Mouse (Mus musculus) NIH3T3 (cell line): ENCODE results near the gene Fhl5.
A peak's percentile ranks its signal among the peaks of the same experiment; 100 is the strongest.
"Not testable (repeated sequence)": the region's sequence is repeated elsewhere in the genome, so short reads cannot be mapped to it uniquely, and the experiment has no call there.

Source experiments
- DNase-seq: peaks from one replicate; pipeline ENCODE4 v3.0.0-alpha.2; 2012; ENCODE audit warnings: low read depth

Fhl5 gene

DNA sequence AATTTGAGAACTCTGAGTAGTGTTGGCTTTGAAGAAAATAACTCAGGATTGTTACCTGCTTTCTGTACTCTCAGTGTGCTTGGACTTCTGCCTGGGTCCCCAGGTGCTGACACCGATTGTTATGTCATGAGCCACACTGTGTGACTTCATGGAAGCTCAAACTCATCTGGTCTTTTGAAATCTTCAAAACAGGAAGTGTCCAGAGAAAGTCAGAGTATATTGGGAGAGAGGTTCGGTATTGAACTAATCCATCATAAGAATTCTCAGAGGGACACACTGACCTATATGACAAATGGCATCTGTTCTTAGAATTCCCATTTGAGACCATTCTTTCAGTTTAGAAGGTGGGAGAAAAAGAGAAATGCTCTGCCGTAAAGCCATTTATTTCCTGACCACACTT lies at the start of gene Fhl5:
TSS of gene Fhl5 (minus strand) at position 101 of the 400 bp plus-strand sequence.
- no peak for DNase-seq

DNA sequence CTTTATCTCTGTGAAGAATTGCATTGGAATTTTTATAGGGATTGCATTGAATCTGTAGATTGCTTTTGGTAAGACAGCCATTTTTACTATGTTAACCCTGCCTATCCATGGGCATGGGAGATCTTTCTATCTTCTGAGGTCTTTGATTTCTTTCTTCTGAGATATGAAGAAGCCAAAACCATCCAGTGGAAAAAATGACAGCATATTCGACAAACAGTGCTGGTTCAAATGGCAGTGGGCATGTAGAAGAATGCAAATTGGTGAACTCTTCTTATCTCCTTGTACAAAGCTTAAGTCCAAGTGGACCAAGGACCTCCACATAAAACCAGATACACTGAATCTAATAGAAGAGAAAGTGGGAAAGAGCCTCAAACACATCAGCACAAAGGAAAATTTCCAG lies 42.3 kb upstream of the Fhl5 start:
- DNase-seq = not testable (repeated sequence)

DNA sequence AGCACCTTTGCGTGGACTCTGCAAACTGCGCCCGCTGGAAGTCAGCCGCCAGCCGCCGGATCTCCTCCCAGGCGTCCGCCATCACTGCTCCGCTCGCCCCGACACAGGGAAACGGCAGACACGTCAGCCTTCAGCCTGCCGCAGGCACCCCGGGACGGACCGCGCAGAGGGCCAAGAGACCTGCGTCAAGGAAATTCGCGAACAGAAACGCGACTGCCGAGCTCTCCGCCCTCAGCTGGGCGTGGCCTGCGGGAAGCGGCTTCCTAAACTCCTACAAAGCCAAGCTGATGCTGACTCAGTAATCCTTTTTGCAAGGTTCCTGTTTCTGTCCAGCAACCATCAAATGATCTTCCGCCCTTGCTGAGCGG lies 39.0 kb upstream of the Fhl5 start, which contains the start of gene Ufl1:
TSS of gene Ufl1 (minus strand) at position 151 of the 368 bp plus-strand sequence.
- peak; percentile 96 for DNase-seq

DNA sequence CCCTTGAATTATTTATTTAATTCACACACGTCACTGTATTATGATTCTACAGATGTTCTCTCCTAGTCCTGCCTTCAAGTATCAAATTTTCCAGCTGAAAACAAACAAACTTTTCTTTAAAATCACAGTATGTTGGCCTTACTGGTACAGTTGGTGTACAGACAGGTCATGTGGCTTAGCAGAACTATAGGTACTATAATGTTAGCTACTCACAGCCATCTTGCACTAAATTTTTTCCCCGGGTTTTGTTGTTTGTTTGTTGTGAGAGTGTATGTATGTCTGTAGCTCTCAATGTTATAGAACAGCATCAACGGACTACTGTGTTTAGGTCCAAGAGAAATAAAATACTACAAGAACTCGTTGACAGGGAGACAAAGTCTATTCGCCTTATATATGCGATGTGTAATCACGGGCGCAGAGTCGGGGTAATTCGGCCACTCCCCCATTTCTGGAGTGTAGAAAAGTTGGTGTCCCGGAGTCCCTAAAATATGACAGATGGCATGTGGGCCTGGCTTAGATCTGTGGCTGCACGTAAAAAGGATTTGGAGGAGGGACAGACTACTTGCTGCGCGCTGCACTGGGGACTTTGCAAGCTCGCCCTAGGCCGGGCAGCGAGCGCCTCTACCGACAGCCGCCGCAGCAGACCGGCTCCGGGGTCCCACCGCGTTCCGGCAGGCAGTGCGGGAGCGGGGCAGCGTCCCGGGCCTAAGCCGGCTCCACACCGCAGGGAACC lies 38.4 kb upstream of the Fhl5 start:
- no peak for DNase-seq

DNA sequence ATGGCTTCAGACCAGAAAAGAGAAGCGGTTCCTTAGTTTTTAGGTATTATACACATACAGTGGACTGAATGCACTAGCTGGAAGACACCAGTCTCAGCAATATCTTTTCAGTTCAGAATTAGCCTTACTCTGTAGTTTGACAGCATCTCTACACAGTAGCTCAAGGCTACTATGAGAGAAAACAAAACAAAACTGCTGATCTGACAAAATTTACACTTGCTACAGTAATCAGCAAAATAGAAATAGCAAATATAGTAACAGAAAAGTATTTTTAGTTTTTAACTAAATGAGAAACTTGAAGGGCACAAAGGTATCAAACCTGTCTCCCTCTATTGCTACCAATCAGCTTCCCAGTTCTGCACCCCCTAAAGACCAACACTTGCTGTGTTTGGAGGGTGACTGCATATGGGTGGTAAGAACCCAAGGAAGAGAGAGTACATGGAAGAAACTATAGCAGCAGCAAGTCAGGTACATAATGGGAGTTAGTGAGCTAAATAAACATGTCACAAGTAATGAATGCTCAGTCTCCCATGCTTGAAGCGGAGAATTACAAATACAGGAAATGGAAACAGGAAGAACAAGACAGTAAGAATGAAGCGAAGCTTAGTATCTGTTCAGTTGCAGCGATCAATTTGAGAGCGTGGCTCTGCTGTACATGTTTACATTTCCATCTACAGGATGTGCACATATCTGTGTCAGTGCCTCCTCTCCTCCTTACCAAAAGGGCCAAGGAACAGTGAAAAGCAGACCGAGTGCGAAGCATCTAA lies 30.4 kb upstream of the Fhl5 start:
- DNase-seq = no peak

DNA sequence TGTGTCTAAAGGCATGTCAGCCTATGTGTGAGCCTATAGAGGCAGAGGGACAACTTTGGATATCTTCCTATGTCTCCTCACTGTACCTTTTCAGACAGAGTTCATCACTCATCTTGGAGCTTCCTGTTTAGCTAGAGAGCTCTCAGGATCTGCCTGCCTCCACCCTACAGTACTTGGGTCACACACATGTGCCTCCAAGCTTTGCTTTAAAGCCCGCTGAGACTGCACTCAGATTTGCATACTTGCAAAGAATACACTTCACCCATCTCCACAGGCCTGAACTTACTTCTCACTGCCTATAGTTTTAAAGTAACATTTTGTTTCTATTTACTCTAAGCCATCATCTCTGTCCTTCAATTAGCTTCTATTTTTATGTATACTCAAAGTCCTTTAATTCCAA lies 29.2 kb upstream of the Fhl5 start:
- no peak for DNase-seq

DNA sequence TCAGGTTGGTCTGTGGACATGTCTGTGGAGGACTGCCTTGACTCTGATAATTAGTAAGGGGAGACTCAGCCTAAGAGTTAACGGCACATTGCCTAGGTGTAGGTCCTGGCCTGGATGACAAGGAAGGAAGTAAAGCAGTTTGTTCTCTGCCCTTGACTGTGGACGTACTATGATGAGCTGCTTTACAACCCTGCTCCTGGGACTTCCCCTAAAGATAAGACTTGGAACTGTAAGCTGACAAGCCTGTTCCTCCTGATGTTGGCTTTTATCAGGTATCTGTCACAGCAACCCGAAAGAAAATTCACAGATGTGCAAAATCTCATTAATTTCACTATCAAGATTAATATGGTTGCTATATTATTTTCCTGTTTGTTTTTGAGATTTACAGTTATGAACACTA lies 24.5 kb upstream of the Fhl5 start:
- no peak for DNase-seq

DNA sequence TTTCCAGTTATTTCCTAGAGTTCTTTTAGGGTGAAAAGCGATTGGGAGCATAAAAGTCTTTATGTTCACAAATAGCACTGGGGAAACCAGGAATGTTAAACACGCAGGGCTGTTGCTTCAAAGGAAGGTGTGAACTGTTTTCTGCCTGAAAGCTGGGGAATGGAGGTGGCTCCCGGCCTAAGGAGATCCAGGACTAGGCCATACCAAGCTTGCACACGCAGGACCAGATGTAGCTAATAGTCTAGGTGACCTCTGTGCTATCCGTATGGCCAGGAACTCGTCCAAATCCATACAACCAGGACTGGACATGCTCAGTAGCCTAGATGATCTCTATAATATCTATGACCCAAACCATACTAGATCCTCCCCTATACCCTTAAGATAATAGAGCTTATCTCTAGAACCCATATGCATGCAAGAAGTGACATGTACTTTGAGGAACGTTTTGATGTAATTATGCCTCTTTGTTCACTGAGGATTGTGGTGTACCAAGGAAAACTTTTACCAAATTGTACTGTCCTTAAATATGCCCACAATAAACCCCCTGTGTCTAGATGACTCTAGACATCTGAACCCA lies 15.2 kb upstream of the Fhl5 start:
- DNase-seq = no peak

DNA sequence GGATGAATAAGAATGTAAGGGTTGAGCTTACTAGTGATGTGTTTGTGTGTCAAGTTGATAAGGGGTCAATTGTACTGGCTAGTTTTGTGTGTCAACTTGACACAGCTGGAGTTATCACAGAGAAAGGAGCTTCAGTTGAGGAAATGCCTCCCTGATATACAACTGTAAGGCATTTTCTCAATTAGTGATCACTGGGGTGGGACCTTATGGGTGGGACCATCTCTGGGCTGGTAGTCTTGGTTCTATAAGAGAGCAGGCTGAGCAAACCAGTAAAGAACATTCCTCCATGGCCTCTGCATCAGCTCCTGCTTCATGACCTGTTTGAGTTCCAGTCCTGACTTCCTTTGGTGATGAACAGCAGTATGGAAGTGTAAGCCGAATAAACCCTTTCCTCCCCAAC lies 7.0 kb downstream of the Fhl5 start:
- not testable (repeated sequence) for DNase-seq

DNA sequence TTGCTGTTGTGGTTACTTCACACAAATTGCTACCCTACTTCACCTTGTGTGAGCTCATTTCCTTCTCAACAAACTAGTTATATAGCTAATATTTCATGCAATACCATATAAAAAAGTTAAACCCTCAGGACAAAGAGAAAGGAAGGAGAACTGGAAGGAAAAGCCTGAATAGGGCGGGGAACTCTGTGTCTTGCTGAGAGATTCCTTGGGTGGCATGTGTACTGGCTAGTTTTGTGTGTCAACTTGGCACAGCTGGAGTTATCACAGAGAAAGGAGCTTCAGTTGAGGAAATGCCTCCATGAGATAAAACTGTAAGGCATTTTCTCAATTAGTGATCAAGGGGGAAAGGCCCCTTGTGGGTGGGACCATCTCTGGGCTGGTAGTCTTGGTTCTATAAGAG lies 8.9 kb downstream of the Fhl5 start:
- not testable (repeated sequence) for DNase-seq

DNA sequence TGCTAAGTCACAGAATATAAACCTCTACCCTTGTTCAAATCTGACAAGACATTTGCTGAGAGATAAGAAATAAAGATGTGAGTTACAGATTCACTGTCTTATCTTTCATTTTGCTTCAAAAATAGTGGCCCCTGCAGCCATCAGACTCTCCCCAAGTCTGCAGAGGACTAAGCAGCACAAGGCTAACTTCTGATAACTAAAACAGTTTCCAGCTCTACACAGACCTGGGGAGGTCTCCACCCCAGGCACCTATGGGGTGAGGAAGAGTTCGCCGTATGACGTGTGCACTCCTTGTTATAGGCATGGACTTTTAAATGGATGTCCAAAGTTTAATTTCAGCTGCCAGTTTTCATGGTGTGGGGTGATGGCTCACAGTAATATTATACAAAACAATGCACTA lies 10.1 kb downstream of the Fhl5 start:
- no peak for DNase-seq

DNA sequence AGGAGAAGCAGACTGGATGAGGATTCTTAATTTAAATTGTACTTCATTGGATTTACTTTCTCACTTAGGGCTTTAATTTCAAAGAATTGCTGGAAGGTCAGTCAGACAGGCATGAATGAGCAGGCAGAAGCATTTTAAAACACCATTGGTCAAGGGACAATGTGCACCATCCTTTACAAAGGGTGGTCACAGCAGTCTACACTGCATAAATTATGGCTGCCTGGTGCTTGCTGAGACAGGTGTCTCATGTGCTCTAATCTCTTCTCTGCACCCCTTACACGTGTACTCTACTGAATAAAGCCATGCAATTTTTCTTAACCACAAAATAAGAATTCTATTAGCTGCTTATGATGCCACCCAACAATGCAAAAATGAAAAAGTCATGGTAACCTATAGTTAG lies 15.1 kb downstream of the Fhl5 start:
- DNase-seq = no peak

DNA sequence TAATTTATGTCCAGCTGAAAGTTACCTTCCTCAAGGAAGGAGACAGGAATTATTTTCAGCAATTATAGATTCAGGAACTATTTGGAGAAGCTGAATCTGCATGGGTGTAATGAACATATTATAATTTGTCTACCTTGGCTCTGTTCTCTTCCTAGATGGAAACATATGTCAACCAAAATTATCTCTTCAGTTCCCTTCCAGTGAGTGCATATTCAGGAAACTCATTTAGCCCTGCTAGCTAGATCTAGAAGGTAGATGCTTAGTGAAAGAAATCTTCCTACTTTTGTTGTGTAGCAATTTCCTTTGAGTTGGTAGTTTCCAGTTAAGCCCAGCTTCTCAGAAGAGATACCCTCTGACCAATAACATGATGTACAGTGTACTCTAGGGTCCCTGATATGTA lies 20.7 kb downstream of the Fhl5 start:
- DNase-seq = no peak

DNA sequence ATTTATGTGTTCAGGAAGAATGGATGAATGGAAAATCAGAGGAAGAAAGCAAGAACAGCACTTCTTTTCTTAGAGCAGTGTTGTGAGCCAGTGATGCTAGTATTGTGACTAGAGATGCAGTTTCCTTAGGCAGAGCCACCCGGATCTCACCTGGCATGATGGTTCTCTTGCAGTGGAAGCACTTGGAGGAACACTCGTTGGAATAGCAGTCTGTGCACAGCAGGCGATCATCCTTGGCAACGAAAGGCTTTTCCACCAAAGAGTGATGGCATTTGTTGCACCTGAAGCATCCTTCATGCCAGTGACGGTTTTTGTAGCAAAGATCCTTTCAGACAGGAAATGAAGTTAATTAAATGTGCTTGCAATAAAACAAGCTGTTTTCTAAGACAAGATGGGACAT lies 29.2 kb downstream of the Fhl5 start:
- DNase-seq = no peak

DNA sequence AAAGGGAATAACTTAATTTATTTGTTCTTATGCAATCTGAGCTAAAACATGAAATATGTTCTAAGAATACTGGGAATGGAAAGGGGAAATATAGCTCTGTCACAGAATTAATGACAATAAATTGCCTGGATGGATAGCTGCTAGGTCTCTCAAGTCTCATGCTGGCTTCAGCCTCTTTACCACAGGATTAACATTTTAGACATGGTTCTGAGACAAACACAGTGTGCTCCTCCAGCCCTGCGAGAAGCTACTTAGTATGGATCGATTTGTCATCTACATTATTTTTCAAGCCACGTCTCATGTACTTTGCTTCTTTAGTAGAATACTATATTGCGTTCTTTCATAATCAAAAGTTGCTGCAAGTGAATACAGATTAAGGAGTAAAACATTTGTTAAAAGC lies 36.5 kb downstream of the Fhl5 start:
- DNase-seq = no peak

DNA sequence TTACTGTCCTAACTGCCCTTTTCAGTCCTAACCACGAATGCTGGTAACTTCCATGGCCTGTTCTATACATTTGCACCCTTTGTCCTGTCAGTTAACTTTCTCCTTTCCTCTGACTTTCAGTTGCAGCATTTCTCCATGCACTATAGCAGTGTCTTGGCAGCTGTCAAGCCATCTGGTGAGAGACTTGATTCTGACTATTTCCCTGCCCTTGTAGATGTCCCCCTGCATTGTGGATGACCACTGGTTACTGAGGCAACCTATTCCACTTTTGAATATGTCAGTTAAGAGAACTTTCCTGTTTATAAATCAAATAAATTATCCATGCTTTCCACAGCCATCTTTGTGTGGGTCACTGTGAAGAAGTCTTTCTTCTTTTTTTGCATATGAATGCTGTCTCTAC lies 45.4 kb downstream of the Fhl5 start:
- DNase-seq = no peak

DNA sequence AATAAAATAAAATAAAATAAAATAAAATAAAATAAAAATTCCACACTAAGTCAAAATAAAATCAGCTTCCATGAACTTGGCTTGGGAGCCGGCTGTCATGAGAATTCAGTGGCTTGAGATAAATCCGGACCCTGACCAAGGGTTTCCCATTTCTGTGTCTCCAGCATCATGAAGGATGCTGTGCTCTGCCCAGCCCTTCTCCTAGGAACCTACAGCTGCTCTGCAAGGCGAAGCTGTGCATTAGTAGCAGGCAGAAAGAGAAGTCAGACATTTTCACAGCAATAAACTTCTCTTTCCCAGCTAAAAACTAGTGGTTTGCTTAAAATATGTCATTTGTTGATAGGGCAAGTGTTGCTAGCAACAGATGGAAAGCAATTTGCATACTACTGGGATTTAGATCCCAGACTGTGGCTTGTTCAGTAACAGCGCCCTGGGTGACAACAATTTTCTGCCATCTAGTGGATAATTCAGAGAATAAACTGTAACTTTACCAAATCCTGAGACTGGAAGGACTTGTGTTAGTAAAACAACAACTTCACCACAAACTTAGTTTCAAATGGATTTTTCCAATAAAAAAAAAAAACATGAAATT lies 63.0 kb downstream of the Fhl5 start:
- DNase-seq = peak; percentile 42
